Mouse (Mus musculus) layer of hippocampus, adult 8-10 months (tissue): ENCODE measurements at regions not wholly inside any gene's neighbourhood (a gene's known extent, or its start where the extent isn't known, plus 50 kb on each side); places are given as distances from the start of the nearest gene placed in this dataset.

Experiments used
- DNase-seq, 2 experiments: peaks; one replicate each; pipeline ENCODE4 v3.0.0; 2022; ENCODE audit warnings: low spot score in 2 of 2

DNA sequence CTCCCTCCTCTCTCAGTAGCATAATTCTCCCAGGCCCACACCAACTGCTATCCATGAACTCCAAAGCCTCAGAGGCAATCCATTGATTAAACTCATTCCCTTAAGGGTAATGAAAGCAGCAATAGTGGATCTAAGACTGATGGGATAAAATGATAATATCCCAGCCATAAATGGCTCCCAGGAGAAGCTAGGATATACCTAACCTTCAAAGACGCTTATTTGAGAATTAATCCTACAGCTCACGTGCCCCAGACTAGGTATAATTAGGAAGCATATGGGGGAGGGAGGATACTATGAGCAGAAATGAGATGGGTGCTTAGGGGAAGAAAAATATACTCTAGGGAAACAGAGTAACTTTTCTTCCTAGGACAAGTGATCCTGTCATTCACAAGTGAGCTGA is 52.8 kb upstream of the Rnf32 start:
- no peak for DNase-seq

DNA sequence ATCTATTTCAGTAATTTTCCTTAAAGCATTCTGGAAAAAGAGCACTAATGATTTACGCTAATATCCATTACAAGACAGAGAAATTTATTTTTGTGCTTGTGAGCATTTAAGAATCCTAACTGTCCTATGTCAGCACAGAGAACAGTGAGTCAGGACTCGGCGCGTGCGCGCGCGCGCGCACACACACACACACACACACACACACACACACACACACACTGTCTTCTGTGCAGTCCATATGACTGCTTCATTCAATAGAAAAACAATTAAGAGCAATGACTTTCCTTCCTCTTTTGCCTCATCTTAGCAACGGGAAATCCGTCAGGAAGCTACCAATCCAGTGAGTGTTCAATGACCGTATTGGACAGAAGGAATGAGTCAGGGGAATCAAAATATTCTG is 53.3 kb upstream of the Rnf32 start:
- no peak for DNase-seq

DNA sequence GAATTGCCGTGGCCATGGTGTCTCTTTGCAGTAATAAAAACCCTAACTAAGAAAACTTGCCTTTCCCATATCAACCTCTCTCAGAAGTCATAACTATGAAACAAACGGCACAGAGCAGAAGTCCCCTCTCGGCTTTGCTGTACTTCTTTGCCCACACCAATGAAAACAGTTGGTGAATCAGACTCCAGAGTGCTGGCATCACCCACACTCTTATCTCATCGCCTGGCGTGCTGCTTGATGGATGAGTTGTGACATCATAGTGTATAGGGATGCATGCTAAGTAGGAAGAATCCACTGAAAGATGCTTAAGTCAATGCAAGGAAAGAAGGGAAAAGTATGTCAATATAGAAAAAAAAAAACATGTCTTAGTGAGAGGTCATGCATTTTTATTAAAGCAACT is 58.3 kb upstream of the Rnf32 start:
- no peak for DNase-seq

DNA sequence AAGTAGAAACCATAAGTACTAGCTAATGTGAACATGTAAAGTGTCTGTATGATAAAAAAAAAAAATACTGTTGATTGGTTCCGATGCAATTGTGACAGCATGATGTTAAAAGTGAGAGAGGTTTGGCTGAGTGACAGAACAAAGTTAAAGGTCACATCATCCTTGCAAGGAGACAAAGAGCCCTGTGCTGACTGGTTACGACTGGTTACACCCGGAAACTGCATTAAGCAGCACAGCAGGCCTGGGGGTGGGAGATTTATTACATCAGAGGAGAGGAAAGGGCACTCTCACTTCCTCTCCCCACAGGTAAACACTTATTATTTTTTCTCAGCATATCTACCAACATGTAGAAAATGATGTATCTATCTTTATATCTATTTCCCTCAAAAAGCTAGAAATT is 63.5 kb upstream of the Rnf32 start:
- no peak for DNase-seq

DNA sequence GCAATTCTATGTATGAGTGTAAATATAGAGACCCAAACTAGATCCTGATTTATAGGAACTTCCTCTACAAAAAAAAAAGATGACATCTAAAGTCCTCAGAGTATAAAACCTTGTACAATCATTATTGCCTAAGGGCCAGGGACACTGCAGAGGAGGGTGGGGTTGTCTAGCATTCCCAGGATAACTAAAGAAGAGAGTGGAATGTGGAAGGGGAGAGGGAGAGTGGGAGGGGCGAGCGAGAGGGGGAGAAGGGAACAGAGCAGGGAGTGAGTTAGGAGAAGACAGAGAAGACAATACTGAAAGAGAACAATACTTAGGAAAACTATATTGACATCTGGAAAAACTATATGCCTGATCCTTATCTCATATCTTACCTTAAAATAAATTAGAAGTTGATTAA is 64.0 kb upstream of the Rnf32 start:
- DNase-seq = no peak

DNA sequence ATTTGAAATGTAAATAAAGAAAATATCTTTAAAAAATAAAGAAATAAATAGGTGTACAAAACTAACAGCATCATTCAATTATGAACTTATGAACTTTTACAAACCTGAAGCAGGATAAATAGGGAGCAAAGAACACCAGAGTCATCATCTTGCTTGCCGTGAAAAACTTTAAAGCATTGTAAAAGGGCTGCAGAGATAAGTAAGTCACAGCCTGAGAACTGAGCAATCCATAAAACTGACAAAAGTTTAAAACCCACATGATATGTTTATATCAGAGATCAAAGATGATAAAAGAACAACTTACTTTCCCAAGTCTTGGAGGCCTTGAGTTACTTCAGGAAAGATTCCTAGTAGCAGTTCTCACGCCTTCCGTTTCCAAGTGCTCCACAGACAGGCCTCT is 66.1 kb upstream of the Rnf32 start:
- no peak for DNase-seq

DNA sequence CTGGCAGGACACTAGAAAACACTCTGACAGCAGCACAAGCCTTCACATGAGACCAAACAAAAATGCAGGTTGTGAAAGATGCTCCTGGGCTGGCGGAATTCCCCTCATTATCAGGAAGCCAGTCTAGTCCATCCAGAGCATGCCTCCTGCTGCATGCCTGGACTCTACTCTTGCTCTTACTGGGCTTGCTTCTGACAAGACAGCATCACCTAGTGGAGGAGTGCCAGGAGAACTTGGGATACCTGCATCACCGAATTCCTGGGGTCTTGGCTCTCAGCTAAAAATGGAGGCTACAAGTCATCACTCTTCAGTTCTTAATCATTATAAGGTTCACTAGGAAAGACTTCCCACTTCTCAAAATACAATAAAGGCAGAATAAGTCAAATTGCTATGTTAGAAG is 78.8 kb upstream of the Rnf32 start:
- no peak for DNase-seq

DNA sequence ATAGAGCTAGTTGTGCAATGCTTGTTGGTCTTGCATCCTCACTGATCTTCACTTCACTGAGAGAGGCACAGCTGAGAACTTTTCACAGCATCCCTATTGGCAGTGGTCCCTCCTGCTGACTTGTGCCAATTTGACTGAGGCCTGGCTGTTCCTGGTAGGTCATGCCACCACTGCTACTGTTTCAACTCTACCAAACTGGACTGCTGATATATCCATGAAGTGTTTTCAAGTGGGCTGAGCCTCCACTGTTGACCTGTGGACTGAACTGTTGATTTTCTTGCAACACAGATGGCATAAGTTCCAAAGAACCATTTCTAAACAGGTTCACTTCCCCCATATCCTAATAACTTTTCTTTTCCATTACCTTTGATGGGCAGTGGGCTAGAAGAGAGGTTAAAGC is 83.3 kb upstream of the Rnf32 start:
- no peak for DNase-seq

DNA sequence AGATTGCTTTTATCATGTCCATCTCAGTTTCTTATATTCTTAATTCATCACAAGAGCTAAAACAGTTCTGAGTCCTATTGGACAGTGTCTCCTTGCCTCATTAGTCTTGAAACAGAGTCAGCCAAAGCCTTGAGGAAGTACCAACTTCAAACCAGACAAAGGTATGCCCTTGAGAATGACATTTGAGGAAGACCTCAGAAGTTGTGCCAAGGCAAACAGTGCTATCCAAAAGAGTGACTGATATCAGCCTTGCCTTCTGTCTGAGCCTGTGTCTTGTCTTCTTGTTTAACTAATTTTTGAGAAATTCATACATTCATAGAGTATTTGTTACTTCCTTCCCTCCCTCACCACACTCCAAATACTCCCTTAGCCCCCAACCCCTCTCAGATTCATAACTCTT is 88.5 kb upstream of the Rnf32 start:
- DNase-seq = no peak

DNA sequence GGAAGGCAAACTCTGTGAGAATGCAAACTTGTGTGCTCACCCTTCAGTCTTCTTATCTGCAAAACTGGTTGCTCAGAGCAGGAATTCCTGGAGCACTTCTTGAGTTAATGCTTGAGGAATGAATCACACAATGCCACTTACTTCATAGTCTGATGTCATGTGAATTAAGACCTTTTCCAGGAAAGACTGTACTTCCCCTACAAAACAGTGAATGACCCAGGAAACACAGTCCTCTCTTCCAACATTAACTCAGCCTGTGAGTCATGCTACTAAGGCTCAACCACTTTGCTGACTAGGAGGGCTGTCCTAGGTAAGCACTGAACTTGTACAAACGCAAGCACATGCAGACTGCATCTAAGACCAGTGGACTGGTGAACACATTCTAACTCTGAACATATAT is 112.5 kb upstream of the Rnf32 start:
- no peak for DNase-seq

DNA sequence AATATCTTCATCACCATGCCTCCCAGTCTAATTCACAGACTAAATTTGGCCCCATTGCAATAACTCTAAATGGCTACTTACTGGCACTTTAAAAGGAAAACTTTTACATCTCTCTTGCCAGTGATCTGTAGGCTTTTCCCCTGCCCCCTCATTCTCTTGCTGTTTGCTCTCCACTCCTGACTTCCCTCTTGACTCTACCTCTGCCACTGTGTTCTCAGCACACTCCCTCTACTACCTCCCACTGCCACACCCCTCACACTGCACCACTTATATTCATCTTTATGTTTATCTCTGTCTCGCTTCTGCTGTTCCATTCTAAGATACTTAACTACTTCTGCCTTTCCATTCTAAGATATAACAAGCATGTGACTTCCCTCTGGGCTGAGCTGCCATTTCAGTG is 141.4 kb upstream of the Rnf32 start:
- DNase-seq = no peak

DNA sequence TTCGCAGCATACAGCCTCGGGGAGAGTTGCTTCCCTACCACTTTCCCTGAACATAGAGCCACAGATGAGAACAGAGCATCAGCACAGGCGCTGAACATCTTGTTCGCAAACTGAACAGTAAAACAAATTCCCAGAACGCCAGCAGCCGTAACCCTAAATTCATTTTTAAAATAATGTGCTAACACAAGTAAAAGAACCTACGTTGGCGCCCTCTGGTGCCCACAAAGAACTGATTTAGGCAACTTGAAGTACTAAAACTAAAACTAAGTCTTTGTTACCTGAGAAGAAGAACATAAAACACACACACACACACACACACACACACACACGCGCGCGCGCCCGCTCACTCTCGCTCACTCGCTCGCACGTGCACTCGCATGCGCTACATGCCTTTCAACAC is 159.2 kb upstream of the Rnf32 start:
- peak; percentile 23 to 75 for DNase-seq

DNA sequence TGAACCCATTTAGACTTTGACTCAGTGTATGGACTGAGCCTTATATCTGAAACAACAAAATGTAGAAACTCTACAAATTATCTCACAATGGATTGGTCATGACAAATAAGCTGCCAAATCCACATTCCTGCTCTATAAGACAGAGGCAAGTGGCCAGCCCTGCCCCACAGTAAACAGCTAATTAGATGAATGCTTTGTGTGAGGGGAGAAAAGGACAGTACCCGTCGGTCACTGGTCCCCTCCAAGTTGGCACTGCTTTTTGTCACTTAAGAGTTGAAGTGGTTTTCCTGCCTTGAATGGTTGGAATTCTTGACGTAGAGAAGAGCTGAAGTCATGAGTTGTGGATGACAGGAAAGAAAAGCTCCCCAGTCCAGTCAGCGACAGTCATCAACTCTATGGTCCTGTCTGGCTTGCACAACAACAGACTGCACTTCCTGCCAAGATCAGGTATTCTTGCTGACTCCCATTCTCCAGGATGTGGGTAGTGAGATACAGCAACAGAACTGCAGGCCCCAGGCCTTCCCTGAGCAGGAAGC is 162.3 kb upstream of the Rnf32 start:
- no peak for DNase-seq

DNA sequence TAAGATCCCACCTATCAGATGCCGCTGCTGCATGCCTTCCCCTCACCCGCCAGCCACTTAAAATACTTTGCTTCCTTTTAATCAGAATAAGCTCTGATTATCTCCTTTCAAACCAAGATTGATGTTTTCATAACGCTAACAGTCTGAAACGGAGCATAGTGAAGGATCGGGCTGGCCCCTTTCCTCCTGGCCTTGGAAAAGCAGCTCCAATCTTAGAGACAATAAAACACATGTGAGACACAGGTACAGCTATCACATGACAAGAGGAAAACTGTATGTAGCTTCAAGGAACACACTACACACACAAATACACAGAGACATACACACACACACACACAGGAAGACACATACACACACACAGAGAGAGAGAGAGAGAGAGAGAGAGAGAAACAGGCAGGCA is 165.3 kb upstream of the Rnf32 start:
- DNase-seq = no peak

DNA sequence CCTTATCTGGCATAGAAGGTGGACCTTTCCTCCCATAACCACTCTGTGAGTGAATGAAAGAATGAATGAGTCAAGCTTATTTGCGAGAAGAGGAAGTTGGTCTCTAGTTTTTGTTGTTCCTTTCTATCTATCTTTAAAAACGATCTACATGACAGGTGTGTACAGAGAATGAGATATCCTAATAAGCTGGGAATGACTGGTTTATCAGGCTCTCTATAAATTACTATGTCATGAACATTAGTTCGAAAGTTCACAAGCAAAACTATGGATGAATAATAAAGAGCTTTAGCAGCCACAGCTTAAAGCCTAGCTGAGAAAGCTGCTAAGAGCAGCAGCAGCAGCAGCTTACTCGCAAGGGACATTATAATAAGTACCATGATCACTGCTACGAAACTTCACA is 165.8 kb upstream of the Rnf32 start:
- no peak for DNase-seq

DNA sequence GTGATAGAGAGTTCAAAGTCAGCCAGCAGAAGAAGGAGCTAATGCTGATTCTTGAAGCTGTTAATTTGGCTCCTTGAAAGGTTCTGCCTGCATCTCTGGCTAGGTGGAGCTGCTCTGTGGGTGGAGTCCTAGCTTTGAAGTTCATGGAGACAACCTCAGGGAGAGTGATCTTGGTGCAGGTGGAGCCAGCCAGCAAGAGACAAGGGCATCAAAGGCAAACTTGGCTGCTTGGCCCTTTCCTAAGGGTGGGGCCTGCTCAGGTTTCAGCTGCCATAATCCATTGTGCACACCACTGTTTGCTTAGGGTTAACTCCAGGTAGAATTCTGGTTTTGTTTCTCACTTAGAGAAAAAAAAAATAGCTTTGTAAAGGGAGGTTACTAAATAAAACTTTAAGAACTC is 170.7 kb upstream of the Rnf32 start:
- no peak for DNase-seq

DNA sequence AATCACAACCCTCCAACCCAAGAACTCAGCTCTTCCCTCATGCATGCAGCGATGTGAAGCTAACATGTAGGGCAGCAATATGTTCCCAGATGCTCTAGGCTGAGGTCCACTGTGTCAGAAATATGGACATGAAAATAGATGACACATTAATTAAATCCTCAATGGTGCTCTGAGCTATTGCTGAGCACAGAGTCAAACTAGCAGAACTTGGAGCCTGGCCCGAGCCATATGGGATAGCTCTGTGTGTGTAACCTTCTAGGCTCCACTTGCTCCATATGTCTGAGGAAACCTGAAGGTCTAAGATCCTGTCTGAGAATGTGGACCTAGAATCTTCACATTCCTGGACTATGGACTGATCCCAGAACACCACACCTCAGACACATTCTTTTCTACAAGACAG is 203.0 kb upstream of the Rnf32 start:
- no peak for DNase-seq

DNA sequence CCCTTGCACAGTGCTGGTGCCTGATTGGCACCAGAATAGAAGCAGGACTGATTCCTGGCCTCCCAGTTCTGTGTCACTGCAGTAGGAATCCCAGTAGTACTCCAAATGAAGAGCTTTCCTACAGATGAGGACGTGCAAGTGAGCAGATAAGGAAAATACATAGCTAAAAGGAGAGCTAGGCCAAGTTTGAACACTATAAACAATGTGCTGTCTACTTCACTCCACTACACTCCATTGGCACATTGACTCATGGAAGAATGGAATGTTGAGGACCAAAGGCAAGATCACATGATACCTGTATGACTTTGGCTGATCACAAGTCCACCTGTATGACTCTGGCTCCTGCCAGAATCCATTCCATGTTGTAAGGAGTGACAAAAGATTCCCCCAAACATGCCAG is 215.9 kb upstream of the Rnf32 start:
- no peak for DNase-seq

DNA sequence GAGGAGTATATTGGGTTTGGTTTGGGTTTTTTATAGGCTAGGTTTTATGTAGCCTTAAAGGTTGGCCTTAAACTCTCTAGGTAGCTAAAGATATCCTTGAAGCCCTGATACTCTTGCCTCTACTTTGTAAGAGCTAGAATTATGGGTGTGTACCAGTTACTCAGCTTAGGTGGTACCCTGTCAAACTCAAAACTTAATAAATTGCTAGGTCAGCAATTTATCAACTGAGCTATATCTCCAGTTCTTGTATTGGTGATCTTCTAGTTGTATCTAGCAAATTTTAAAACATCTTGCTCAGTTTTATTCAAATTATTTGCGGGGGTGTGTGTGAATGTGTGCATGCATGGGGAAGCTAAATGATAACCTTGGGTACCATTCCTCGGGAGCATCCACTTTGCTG is 225.4 kb upstream of the Rnf32 start:
- DNase-seq = no peak

DNA sequence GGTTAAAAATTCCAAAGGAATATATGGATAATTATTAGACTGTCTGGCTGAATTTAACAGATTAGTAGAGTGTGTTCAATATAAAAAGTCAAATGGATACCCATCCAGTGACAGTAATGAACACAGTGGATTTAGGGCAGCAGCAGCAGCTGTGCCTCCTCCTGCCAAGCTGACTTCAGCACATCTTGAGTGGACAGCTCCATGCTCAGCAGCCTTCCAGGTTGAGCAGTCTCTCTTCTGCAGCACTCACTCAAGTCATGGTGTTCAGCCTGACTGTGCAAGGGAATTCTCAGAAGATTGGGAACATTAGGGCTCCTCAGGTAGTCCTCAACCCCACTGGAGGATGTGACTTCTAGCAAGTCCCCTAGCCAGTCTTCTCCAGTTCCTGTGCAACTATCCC is 240.8 kb upstream of the Rnf32 start:
- DNase-seq = no peak

DNA sequence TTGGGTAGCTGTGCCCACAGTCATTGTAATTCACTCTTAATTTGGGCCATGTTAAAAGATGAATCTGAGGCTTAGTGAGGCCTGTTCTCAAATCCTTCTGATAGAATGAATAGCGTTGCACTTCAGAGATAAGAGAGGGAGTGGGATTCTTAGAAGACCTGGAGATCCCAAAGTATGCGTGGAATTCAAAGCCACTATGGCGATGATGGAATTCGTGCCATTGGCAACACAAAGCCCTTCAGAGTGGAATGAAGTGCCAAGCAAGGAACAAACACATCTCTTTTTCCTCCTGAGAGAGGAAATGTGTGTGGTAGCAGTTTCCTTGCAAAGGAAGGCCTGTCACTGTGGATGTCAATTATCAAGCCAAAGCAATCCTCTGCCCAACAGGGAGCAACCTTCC is 248.3 kb upstream of the Rnf32 start:
- no peak for DNase-seq

DNA sequence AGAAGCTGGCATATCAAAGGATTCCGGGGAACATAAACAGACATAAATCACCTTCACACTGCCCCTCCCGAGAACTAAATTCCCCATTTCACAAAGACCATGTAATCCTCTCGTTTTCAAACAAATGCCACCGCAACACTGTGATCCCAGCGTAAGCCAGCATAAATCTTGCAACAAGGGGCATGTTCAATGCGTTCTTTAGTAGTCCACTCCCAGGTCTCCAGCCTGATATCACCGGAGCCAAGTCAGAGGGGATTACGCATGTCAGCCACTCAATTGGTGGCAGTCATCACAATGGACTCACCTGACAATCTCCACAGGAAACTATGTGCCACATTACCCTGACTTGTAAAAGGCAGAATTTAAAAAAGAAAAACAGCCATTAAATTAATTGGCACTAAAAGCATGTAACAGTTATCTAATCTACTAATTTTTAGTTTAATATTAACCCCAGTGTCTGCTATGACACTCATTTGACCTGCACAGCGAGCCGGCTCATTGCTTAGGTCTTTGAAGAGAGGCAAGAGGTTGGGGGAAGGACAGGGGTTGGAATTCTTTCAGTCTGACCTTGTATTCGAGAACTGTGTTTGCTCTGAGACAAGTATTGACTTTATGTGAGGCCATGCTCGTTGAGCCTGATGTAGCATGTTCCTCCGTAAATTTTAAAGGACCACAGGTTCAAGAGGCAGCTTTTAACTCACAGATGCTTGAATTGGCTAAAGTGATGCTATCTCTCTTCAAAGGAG is 252.0 kb upstream of the Rnf32 start:
- DNase-seq = no peak

DNA sequence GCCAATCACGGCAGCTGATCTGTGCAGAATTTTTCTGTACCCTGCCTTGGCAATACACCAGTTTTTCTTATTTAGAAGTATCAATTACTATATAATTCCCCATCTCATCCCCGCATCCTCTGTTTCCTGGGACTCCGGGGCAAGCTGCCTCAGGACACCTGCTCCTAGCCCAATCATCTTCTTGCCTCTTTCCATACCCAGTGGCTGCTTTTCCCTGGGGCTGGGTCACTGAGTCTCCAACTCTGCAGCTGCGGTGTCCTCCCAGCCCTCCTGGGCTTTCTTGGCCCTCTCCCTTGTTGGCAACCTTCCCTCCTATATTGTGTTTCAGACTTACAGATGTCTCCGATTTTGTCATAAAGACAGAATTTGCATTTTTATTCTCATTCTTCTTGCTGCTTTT is 254.8 kb upstream of the Rnf32 start:
- no peak for DNase-seq
